Comparison of ENCODE assay signal across 7 mouse cellular contexts in the genomic region with DNA sequence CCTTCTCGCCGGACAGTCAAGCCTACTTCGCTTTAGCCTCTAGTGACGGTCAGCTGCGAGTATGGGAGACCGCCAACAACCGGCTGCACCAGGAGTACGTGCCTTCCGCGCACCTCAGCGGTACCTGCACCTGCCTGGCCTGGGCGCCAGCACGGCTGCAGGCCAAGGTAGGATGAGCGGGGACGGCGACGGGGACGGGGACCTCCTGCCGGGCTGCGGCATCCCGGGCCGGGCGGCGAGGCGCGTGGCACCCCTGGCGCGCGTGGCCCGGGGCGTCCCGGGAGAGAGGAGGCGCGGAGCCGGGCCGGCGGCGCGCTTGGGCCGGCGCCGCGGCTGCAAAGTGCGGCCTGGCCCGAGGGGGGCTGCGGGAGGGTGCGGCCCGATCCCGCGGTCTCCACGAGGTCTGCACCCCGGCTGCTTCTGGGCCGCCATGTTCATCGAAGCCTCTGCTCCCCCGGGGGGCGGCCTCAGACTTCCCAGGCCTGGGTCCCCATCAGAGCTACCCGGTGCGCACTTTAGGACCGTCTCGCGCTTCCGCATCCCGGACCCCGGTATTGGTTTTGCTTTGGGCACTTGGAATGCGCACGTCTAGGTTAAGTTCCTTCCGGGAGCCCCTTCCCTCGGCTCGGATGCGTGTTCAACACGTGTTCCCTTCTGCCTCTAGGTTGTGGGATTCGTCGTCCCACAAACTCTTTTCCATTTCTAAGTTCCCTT. TPM values are rescaled to one million over a fixed set of nuclear protein-coding genes. Genes with fewer than 3 reads are reported as not detected.
DNase-seq lines count a peak whose midpoint lies in the region; ATAC-seq and TF ChIP-seq lines count a peak whose summit lies in the region.

No protein-coding gene starts in this region.

- H3K4me2 ChIP-seq in forebrain, embryonic 13.5 days, result peak overlapping the region; percentile 88
- peak overlapping the region; percentile 66 for H3K4me2 ChIP-seq in hindbrain, embryonic 15.5 days
- H3K4me2 ChIP-seq in liver, embryonic 14.5 days (ENCODE audit: low read depth), result peak overlapping the region; percentile 84

- peak; percentile 83 for ATAC-seq in forebrain, embryonic 13.5 days
- ATAC-seq in hindbrain, embryonic 15.5 days (ENCODE audit: low FRiP score, low read depth), result peak; percentile 91
- ATAC-seq in liver, embryonic 14.5 days (ENCODE audit: insufficient read depth), result peak; percentile 57

- no peak for TF ChIP-seq EP300 in liver, embryonic 14.5 days (IDR thresholded peaks at IDR 0.05; ENCODE audit: low read depth)

- peaks cover 20% of the 10 kb centered on the region for H3K4me1 ChIP-seq in forebrain, embryonic 13.5 days
- H3K4me1 ChIP-seq in hindbrain, embryonic 15.5 days (replicated peaks), result peaks cover 24% of the 10 kb centered on the region
- H3K4me1 ChIP-seq in liver, embryonic 14.5 days (replicated peaks; ENCODE audit: control insufficient read depth in 2 of 2, insufficient read depth in 2 of 2, low read length in 1 of 2), result peaks cover 7 to 8% of the 10 kb centered on the region in 2 experiments

- peaks cover 5% of the 10 kb centered on the region; the same call in 1 of the 2 replicates for H3K36me3 ChIP-seq in forebrain, embryonic 13.5 days (ENCODE audit: poor library complexity, severe bottlenecking)
- peaks cover 7% of the 10 kb centered on the region; the same call in 1 of the 2 replicates for H3K36me3 ChIP-seq in hindbrain, embryonic 15.5 days
- H3K36me3 ChIP-seq in liver, embryonic 14.5 days (replicated peaks; ENCODE audit: control insufficient read depth, insufficient read depth, low read depth), result peaks cover 5% of the 10 kb centered on the region

- H3K9me3 ChIP-seq in forebrain, embryonic 13.5 days (replicated peaks), result no peaks in the 10 kb centered on the region
- H3K9me3 ChIP-seq in hindbrain, embryonic 15.5 days, result no peaks in the 10 kb centered on the region
- no peaks in the 10 kb centered on the region for H3K9me3 ChIP-seq in liver, embryonic 14.5 days (ENCODE audit: control insufficient read depth, low read length)

- H3K9ac ChIP-seq in forebrain, embryonic 13.5 days, result peak overlapping the region; percentile 93
- H3K9ac ChIP-seq in hindbrain, embryonic 15.5 days, result peak overlapping the region; percentile 88
- peak overlapping the region; percentile 90 for H3K9ac ChIP-seq in liver, embryonic 14.5 days (replicated peaks)

- WGBS in forebrain, embryonic 13.5 days, result under 1% methylated on average over 47 of the region's 73 CpGs
- WGBS in hindbrain, embryonic 15.5 days, result under 1% methylated on average over 52 of the region's 73 CpGs
- WGBS in liver, embryonic 14.5 days (ENCODE audit: insufficient replicate concordance), result under 1% methylated on average over 65 of the region's 73 CpGs

- DNase-seq in urinary bladder, postnatal 14 days (ENCODE audit: low spot score), result peak; percentile 4
- no peak for DNase-seq in urinary bladder, postnatal 10 days (ENCODE audit: low spot score)
- peak; percentile 18 for DNase-seq in adrenal gland, postnatal 25 days
- DNase-seq in liver, embryonic 14.5 days (ENCODE audit: low read depth in 3 of 3, low spot score in 3 of 3), result no peak
- peak; percentile 18 for DNase-seq in retina, embryonic 14.5 days (ENCODE audit: low spot score)

- no peak for TF ChIP-seq CTCF in liver, embryonic 14.5 days (IDR thresholded peaks at IDR 0.05; ENCODE audit: low read depth)

- peak overlapping the region; percentile 99 for H3K4me3 ChIP-seq in forebrain, embryonic 13.5 days
- H3K4me3 ChIP-seq in hindbrain, embryonic 15.5 days, result peak overlapping the region; percentile 99
- peak overlapping the region; percentile 81 to 92 for H3K4me3 ChIP-seq in liver, embryonic 14.5 days (ENCODE audit: insufficient read depth in 1 of 2, low read depth in 2 of 2, low read length in 2 of 2)

- H3K27me3 ChIP-seq in forebrain, embryonic 13.5 days, result no peaks in the 10 kb centered on the region
- H3K27me3 ChIP-seq in hindbrain, embryonic 15.5 days, result no peaks in the 10 kb centered on the region
- no peaks in the 10 kb centered on the region for H3K27me3 ChIP-seq in liver, embryonic 14.5 days (ENCODE audit: control insufficient read depth, insufficient read depth, low read length)

- peak overlapping the region; percentile 35; the same call in 1 of the 2 replicates for H3K27ac ChIP-seq in forebrain, embryonic 13.5 days
- H3K27ac ChIP-seq in hindbrain, embryonic 15.5 days (replicated peaks), result peak overlapping the region; percentile 70
- H3K27ac ChIP-seq in liver, embryonic 14.5 days, result no peak overlapping the region; the same call in 1 of the 2 replicates

RNA-seq across cellular contexts. Expression of gene Wdr43, which starts 0.8 kb away (rescaled TPM):
- 45.4 and 46.7 TPM in 2 replicates for total RNA-seq in adrenal gland, postnatal 25 days (2021)
- polyA plus RNA-seq in forebrain, embryonic 13.5 days (2015; fragmentation: Nextera tagmentation; extraction: Ambion mirVana), result 54.6 and 60.7 TPM in 2 replicates
- polyA plus RNA-seq in hindbrain, embryonic 15.5 days (2015; fragmentation: Nextera tagmentation; extraction: Ambion mirVana), result 43.2 and 45.4 TPM in 2 replicates
- polyA plus RNA-seq in liver, embryonic 14.5 days (2012; rRNA removed), result 20.1 and 26.2 TPM in 2 replicates
- 45.5 and 46.3 TPM in 2 replicates for polyA plus RNA-seq in liver, embryonic 14.5 days (2014; fragmentation: Nextera tagmentation; extraction: Ambion mirVana)

RNA-seq across cellular contexts. Expression of gene Togaram2, which starts 56.6 kb away (rescaled TPM):
- 0.09 TPM in 1 of 2 replicates, not detected in the other for total RNA-seq in adrenal gland, postnatal 25 days (2021)
- polyA plus RNA-seq in forebrain, embryonic 13.5 days (2015; fragmentation: Nextera tagmentation; extraction: Ambion mirVana), result 0.22 and 0.52 TPM in 2 replicates
- 0.45 and 0.75 TPM in 2 replicates for polyA plus RNA-seq in hindbrain, embryonic 15.5 days (2015; fragmentation: Nextera tagmentation; extraction: Ambion mirVana)
- 0.02 and 0.03 TPM in 2 replicates for polyA plus RNA-seq in liver, embryonic 14.5 days (2012; rRNA removed)
- polyA plus RNA-seq in liver, embryonic 14.5 days (2014; fragmentation: Nextera tagmentation; extraction: Ambion mirVana), result not detected in 2 replicates

Comparison
In these comparisons a context has a peak if more than half of its experiments do, and no peak if none do; other contexts are left out.
1. DNase-seq: peak in urinary bladder, postnatal 14 days (single experiment), adrenal gland, postnatal 25 days (single experiment) and retina, embryonic 14.5 days (single experiment); none in urinary bladder, postnatal 10 days (single experiment) and liver, embryonic 14.5 days (0 of 3).
2. Peak in every context shown above with its lines, with median percentiles within 50 percentile points of each other: ATAC-seq, H3K4me2 ChIP-seq, H3K4me3 ChIP-seq and H3K9ac ChIP-seq.